Mouse (Mus musculus) G1E (cell line): ENCODE data around the gene Stom. TPM values are rescaled to one million over a fixed set of nuclear protein-coding genes. Genes with fewer than 3 reads are reported as not detected.

Experiments
- ATAC-seq: 2 replicates; pipeline ENCODE4 v1.8.0; 2016; ENCODE audit warnings: mild to moderate bottlenecking; ENCODE audit not compliant: insufficient number of reproducible peaks, poor library complexity, low FRiP score, severe bottlenecking; ENCODE audit errors: extremely low read depth
- DNase-seq: peaks from one replicate; pipeline ENCODE4 v3.0.0; 2012; ENCODE audit warnings: low spot score
- H3K27me3 ChIP-seq: 2 replicates; pipeline ENCODE4 v1.6.1; 2012; ENCODE audit warnings: mild to moderate bottlenecking, low read length, inconsistent platforms; ENCODE audit not compliant: insufficient read depth
- H3K36me3 ChIP-seq: replicated peaks from 2 replicates; pipeline ENCODE3; 2012; ENCODE audit warnings: mild to moderate bottlenecking, inconsistent platforms
- H3K4me1 ChIP-seq: 2 replicates; pipeline ENCODE4 v1.6.1; 2012; ENCODE audit warnings: low read depth, low read length, inconsistent platforms, mixed read lengths; ENCODE audit not compliant: insufficient read depth
- H3K4me3 ChIP-seq: 2 replicates; pipeline ENCODE4 v1.5.1; 2012; ENCODE audit warnings: low read depth, mild to moderate bottlenecking, inconsistent platforms, low read length, moderate library complexity, mixed read lengths
- H3K9me3 ChIP-seq: replicated peaks from 2 replicates; pipeline ENCODE4 v1.6.1; 2012; ENCODE audit warnings: inconsistent platforms
- CTCF ChIP-seq: IDR thresholded peaks from 2 replicates; pipeline ENCODE4 v1.5.1; 2012; ENCODE audit warnings: low read depth, low read length, inconsistent platforms, mixed read lengths
- GATA1 ChIP-seq: IDR thresholded peaks from 2 replicates; pipeline ENCODE4 v1.6.1; 2012; ENCODE audit warnings: borderline replicate concordance, low read length, inconsistent platforms, mixed read lengths
- GATA2 ChIP-seq: IDR thresholded peaks from 2 replicates; pipeline ENCODE4 v1.6.1; 2012; ENCODE audit warnings: low read depth, low read length, inconsistent platforms, borderline replicate concordance
- POLR2AphosphoS5 ChIP-seq: IDR thresholded peaks from 2 replicates; pipeline ENCODE4 v1.6.1; 2012; ENCODE audit warnings: low read depth, low read length, inconsistent platforms; ENCODE audit not compliant: insufficient replicate concordance
- TAL1 ChIP-seq: conservative IDR thresholded peaks from 2 replicates; pipeline ENCODE4 v1.6.1; 2012; ENCODE audit warnings: low read depth, low read length, inconsistent platforms, mixed read lengths
- polyA plus RNA-seq: library from polyadenylated mRNA; stranded (reverse); fragments of >175 nt; gene quantifications from 2 replicates; pipeline ENCODE4 v1.2.3, GENCODE M21; 2012
- total RNA-seq, 2 experiments: library from RNA; stranded (forward) in 1 of 2; stranded (reverse) in 1 of 2; fragments of 200-1000 nt in 1 of 2; fragments of >200 nt in 1 of 2; fragmentation: Nextera tagmentation in 1 of 2; gene quantifications; 2 replicates each; pipeline ENCODE4 v1.2.3; 2014 to 2017

The Stom gene
- total RNA-seq (2014; fragmentation: Nextera tagmentation) (11.1 and 51.4 TPM in 2 replicates), total RNA-seq (2017) (12.3 and 13.7 TPM in 2 replicates), polyA plus RNA-seq (3.1 and 3.4 TPM in 2 replicates)

DNA sequence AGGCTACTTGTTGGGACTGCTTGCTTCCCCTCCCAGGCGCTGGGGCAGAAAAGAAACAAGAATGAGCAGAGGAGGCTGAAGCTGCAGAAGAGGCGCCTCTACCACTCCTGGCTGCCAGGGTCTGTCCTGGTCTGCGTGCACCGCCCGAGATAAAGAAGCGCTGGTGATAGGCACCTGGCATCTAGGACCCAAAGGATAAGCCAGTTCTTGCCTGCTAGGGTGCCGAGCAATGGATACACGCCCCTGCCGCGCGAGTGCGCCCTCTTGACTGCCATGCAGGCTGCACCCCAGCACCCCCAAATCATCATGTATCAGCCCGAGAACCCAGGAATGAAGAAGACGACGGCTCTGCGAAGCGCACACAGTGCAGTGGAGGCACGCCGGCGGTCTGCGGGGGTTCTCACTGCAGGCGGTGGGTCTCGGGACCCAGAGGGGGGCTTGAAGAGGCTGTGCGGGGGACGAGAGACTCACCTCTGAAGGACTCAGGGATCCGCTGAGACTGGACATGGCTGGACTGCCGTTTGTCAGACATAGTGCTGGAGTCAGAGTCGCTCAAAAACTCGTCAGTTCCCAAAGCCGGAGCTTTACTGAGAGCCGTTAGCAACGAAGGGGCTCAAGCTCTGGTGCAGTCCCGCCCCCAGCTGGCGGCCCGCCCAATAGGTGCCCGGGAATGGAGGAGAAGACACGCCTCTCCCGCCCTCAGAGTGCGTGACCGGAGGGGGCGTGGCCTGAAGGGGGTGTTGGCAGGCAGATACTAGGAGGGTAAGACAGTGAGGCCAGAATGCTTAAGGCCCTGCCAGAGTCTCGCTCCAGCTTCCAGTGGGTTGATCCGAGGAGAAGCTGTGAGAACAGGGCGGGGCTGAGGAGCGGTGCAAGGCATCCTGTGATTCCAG lies at the start of gene Stom:
Gene Stom (minus strand): TSS at position 589 of the 893 bp plus-strand sequence.
- Histone ChIP-seq H3K36me3 (peaks cover 2% of the 10 kb centered on the region), H3K4me3 (peak within 1 kb of the TSS; percentile 73), H3K4me1 (peaks cover 48% of the 10 kb centered on the region), H3K27me3 (peaks cover 1% of the 10 kb centered on the region; the same call in 1 of the 2 replicates), H3K9me3 (no peaks in the 10 kb centered on the region)
- DNase-seq = peak; percentile 94
- ATAC-seq = peak; percentile 97
- TF ChIP-seq TAL1 (peak; percentile 54; the same call in 1 of the 2 replicates), GATA2 (no peak)

DNA sequence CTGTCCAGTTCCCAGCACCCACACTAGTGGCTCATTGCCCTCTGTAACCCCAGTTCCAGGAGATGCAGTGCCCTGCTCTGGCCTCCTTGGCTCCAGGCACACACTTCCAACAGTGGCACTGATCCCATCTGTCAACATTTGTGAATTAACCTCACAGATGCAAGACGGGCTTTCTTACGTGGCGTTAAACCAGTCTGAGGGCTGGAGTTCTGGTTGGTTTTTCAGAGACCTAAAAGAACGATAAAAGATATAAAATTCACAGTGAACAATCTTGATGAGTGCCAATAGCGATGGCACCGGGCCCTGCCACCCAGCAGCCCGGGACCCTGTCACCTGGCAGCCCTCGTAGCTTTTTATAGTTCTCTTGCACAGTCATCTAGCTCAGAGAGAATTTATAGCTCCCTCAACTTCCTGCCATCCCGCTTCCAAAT lies 48.7 kb upstream of the Stom start:
- H3K36me3 ChIP-seq = no peaks in the 10 kb centered on the region
- DNase-seq = no peak
- no peaks in the 10 kb centered on the region for H3K4me1 ChIP-seq
- peaks cover 5% of the 10 kb centered on the region for H3K9me3 ChIP-seq
- peaks cover 31% of the 10 kb centered on the region for H3K27me3 ChIP-seq
- TF ChIP-seq POLR2AphosphoS5 (no peak), TAL1 (no peak), GATA1 (no peak), GATA2 (no peak), CTCF (no peak)
- ATAC-seq = no peak
- H3K4me3 ChIP-seq = no peak overlapping the region

DNA sequence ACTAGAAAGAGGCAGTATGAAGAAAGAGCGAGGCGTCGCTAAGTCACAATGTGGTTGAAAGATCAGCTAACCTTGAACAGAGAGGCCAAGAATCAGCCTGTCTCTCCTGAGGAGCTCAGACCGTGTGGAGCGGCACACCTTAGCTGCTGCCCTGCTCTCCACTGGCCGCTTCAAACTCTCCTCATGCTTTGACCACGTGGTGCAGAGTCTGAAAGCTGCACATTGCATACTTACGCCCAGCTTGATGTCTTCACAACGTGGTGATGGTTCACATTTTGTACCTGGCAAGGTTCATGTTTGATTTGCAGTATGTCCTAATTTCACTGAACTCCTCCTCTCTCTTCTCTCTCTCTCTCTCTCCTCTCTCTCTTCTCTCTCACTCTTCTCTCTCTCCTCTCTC lies 42.5 kb upstream of the Stom start:
- H3K4me1 ChIP-seq = no peaks in the 10 kb centered on the region
- ATAC-seq = no peak
- H3K36me3 ChIP-seq = no peaks in the 10 kb centered on the region
- H3K9me3 ChIP-seq = no peaks in the 10 kb centered on the region
- DNase-seq = no peak
- TF ChIP-seq CTCF = no peak
- TF ChIP-seq GATA1 = no peak
- TF ChIP-seq GATA2 = no peak
- TF ChIP-seq POLR2AphosphoS5 = no peak
- TF ChIP-seq TAL1 = no peak
- no peak overlapping the region for H3K4me3 ChIP-seq
- H3K27me3 ChIP-seq = peaks cover 11% of the 10 kb centered on the region

- ATAC-seq = no peak
- TF ChIP-seq POLR2AphosphoS5 (no peak), TAL1 (no peak), GATA2 (no peak)
- DNase-seq = no peak
These were observed 40.8 kb upstream of the Stom start for GRCm38 (mm10) chr2:35377600-35377999.

DNA sequence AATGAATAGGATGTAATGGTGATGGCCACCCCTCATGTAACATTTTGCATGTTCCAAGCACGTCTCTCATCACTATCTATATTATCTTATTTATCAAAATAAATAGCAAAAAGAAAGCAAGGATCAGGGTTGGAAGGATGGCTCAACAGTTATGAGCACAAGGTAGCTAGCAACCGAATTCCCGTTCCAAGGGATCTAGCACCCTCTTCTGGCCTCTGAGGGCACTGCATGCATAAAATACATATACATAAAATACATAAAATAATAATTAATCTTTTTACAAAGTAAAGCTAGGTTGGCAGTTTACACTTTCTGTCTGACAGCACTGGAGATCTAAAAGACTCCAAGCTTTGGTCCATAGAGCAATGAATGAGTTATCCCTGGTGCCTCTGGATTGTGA lies 36.2 kb upstream of the Stom start:
- H3K4me1 ChIP-seq = no peaks in the 10 kb centered on the region
- no peaks in the 10 kb centered on the region for H3K36me3 ChIP-seq
- H3K4me3 ChIP-seq = no peak overlapping the region
- H3K27me3 ChIP-seq = peaks cover 15% of the 10 kb centered on the region
- TF ChIP-seq GATA1 = no peak
- peak; percentile 44; the same call in 1 of the 2 replicates for TF ChIP-seq CTCF
- no peak for TF ChIP-seq POLR2AphosphoS5
- no peak for TF ChIP-seq GATA2
- TF ChIP-seq TAL1 = no peak
- no peaks in the 10 kb centered on the region for H3K9me3 ChIP-seq
- ATAC-seq (no peak), DNase-seq (no peak)

More at GRCm38 (mm10) chr2:35377600-35377999, 40.8 kb upstream of the Stom start:
- no peaks in the 10 kb centered on the region for H3K4me1 ChIP-seq
- peaks cover 6% of the 10 kb centered on the region for H3K27me3 ChIP-seq
- no peaks in the 10 kb centered on the region for H3K36me3 ChIP-seq
- H3K9me3 ChIP-seq = no peaks in the 10 kb centered on the region
- H3K4me3 ChIP-seq = no peak overlapping the region

DNA sequence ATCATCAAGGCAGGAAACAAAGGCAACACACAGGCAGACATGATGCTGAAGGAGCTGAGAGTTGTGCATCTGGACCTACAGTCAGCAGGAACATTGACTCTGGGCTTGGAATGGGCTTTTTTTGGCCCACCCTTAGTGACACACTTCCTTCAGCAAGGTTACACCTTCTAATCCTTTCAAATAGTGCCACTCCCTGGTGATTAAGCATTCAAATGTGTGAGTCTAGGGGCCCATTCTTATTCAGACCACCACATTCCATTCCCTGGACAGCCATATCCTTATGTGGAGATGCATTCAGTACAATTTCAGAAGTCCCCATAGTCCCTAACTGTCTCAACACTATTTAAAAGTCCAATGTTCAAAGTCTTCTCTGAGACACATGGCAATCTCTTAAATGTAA lies 33.9 kb upstream of the Stom start:
- TF ChIP-seq CTCF (no peak), GATA1 (no peak)
- H3K9me3 ChIP-seq = no peaks in the 10 kb centered on the region
- ATAC-seq (no peak), DNase-seq (no peak)
- peaks cover 19% of the 10 kb centered on the region for H3K27me3 ChIP-seq
- H3K4me3 ChIP-seq = no peak overlapping the region
- no peaks in the 10 kb centered on the region for H3K4me1 ChIP-seq
- H3K36me3 ChIP-seq = no peaks in the 10 kb centered on the region

DNA sequence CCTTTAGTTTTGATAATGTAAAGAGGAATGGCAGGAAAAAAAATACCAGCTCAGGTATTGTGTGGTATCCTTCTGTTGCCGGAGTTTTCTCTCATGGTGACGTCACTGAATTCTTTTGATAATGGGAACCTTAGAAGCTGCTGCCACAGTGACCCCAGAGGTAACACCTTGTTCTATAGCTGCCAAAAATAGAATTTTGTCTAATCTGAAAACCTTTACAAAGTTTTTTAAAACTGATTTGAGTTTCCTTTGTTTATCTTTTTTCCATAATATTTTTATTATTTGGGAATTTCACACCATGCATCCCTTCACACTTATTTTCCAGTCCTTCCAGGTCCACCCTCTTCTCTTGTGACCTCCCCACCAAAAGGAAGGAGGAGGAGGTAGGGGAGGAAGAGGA lies 30.9 kb upstream of the Stom start, which contains the start of gene 4930568D16Rik:
Gene 4930568D16Rik (minus strand): TSS at position 101 of the 400 bp plus-strand sequence.
- no peaks in the 10 kb centered on the region for H3K36me3 ChIP-seq
- TF ChIP-seq GATA1 (no peak), POLR2AphosphoS5 (no peak), GATA2 (no peak), CTCF (no peak), TAL1 (no peak)
- H3K4me3 ChIP-seq = no peak within 1 kb of the TSS
- ATAC-seq (no peak), DNase-seq (no peak)
- H3K27me3 ChIP-seq = peaks cover 28% of the 10 kb centered on the region
- H3K9me3 ChIP-seq = peaks cover 4% of the 10 kb centered on the region; the same call in 1 of the 2 replicates
- H3K4me1 ChIP-seq = no peaks in the 10 kb centered on the region
